Mouse (Mus musculus) brown adipose tissue, adult 24 weeks (tissue): ENCODE measurements around the gene Clasp1. TPM values are rescaled to one million over a fixed set of nuclear protein-coding genes. Genes with fewer than 3 reads are reported as not detected.
A peak's percentile ranks its signal among the peaks of the same experiment; 100 is the strongest.
"Not testable (repeated sequence)": the region's sequence is repeated elsewhere in the genome, so short reads cannot be mapped to it uniquely, and the experiment has no call there.

Experiments used
- H3K27ac ChIP-seq: fragments of 200-500 bp; replicated peaks from 2 replicates; pipeline ENCODE4 v1.5.1; 2012; ENCODE audit warnings: low read depth, mild to moderate bottlenecking, low read length
- H3K4me1 ChIP-seq: fragments of 200-500 bp; 2 replicates; pipeline ENCODE4 v1.6.1; 2012; ENCODE audit warnings: low read length, mixed read lengths; ENCODE audit not compliant: control insufficient read depth, insufficient read depth, insufficient read length
- H3K4me3 ChIP-seq: fragments of 200-500 bp; 2 replicates; pipeline ENCODE4 v1.5.1; 2012; ENCODE audit warnings: low read depth, mild to moderate bottlenecking, low read length, moderate library complexity; ENCODE audit not compliant: insufficient read depth
- polyA plus RNA-seq: library from polyadenylated mRNA; stranded (reverse); fragments of >200 nt; gene quantifications from 2 replicates; pipeline ENCODE4 v1.2.4, GENCODE M21; 2012; ENCODE audit not compliant: missing spikeins, insufficient read depth, insufficient read length

The Clasp1 gene
- polyA plus RNA-seq, 1 experiment = 11.5 TPM

- H3K4me3 ChIP-seq = no peak overlapping the region
- no peaks in the 10 kb centered on the region for H3K4me1 ChIP-seq
- H3K27ac ChIP-seq = no peak overlapping the region
These were observed 208.8 kb downstream of the Clasp1 start for GRCm38 (mm10) chr1:118597475-118598213.

GRCm38 (mm10) chr1:118598339-118598738, 209.5 kb downstream of the Clasp1 start:
- Histone ChIP-seq H3K27ac (no peak overlapping the region), H3K4me1 (no peaks in the 10 kb centered on the region), H3K4me3 (no peak overlapping the region)

GRCm38 (mm10) chr1:118613631-118614183, 224.8 kb downstream of the Clasp1 start:
- H3K4me3 ChIP-seq = no peak overlapping the region
- H3K27ac ChIP-seq = no peak overlapping the region

GRCm38 (mm10) chr1:118621055-118621454, 232.2 kb downstream of the Clasp1 start:
- H3K27ac ChIP-seq, H3K4me1 ChIP-seq, H3K4me3 ChIP-seq: not testable (repeated sequence)

More at GRCm38 (mm10) chr1:118613631-118614183, 224.8 kb downstream of the Clasp1 start:
- no peaks in the 10 kb centered on the region for H3K4me1 ChIP-seq

GRCm38 (mm10) chr1:118622857-118623256, 234.0 kb downstream of the Clasp1 start:
- Histone ChIP-seq H3K27ac (no peak overlapping the region), H3K4me1 (no peaks in the 10 kb centered on the region), H3K4me3 (no peak overlapping the region)

GRCm38 (mm10) chr1:118625461-118625860, 236.6 kb downstream of the Clasp1 start:
- 0 out of 2 replicates have a peak, but pooled peaks cover 3% of the 10 kb centered on the region for H3K4me1 ChIP-seq
- H3K4me3 ChIP-seq = no peak overlapping the region
- no peak overlapping the region for H3K27ac ChIP-seq

GRCm38 (mm10) chr1:118625921-118626320, 237.1 kb downstream of the Clasp1 start:
- H3K27ac ChIP-seq = no peak overlapping the region
- H3K4me1 ChIP-seq = 0 out of 2 replicates have a peak, but pooled peaks cover 3% of the 10 kb centered on the region
- H3K4me3 ChIP-seq = no peak overlapping the region

- Histone ChIP-seq H3K4me1 (0 out of 2 replicates have a peak, but pooled peaks cover 3% of the 10 kb centered on the region), H3K27ac (no peak overlapping the region), H3K4me3 (no peak overlapping the region)
These were observed 237.6 kb downstream of the Clasp1 start for GRCm38 (mm10) chr1:118626452-118626851.

GRCm38 (mm10) chr1:118627781-118628464, 239.1 kb downstream of the Clasp1 start, which contains the start of gene Tfcp2l1:
Gene Tfcp2l1 (plus strand): TSS chr1:118627945.
- Histone ChIP-seq H3K27ac (no peak within 1 kb of the TSS), H3K4me3 (peak within 1 kb of the TSS; percentile 56), H3K4me1 (0 out of 2 replicates have a peak, but pooled peaks cover 3% of the 10 kb centered on the region)

GRCm38 (mm10) chr1:118633415-118633980, 244.6 kb downstream of the Clasp1 start:
- H3K27ac ChIP-seq = no peak overlapping the region
- no peaks in the 10 kb centered on the region for H3K4me1 ChIP-seq
- no peak overlapping the region for H3K4me3 ChIP-seq

- H3K4me3 ChIP-seq = no peak overlapping the region
- H3K4me1 ChIP-seq = no peaks in the 10 kb centered on the region
- no peak overlapping the region for H3K27ac ChIP-seq
These were observed 253.6 kb downstream of the Clasp1 start for GRCm38 (mm10) chr1:118642296-118642999.

- Histone ChIP-seq H3K27ac (no peak overlapping the region), H3K4me1 (no peaks in the 10 kb centered on the region), H3K4me3 (no peak overlapping the region)
These were observed 254.5 kb downstream of the Clasp1 start for GRCm38 (mm10) chr1:118643138-118643979.

GRCm38 (mm10) chr1:118645701-118646100, 256.8 kb downstream of the Clasp1 start:
- Histone ChIP-seq H3K4me3 (no peak overlapping the region), H3K27ac (no peak overlapping the region), H3K4me1 (no peaks in the 10 kb centered on the region)

- Histone ChIP-seq H3K4me3 (no peak overlapping the region), H3K4me1 (no peaks in the 10 kb centered on the region), H3K27ac (no peak overlapping the region)
These were observed 259.2 kb downstream of the Clasp1 start for GRCm38 (mm10) chr1:118648015-118648414.
